Mouse (Mus musculus): ENCODE results near the gene Gm3250.
"Not testable (repeated sequence)": the region's sequence is repeated elsewhere in the genome, so short reads cannot be mapped to it uniquely, and the experiment has no call there.

Gm3250 gene

DNA sequence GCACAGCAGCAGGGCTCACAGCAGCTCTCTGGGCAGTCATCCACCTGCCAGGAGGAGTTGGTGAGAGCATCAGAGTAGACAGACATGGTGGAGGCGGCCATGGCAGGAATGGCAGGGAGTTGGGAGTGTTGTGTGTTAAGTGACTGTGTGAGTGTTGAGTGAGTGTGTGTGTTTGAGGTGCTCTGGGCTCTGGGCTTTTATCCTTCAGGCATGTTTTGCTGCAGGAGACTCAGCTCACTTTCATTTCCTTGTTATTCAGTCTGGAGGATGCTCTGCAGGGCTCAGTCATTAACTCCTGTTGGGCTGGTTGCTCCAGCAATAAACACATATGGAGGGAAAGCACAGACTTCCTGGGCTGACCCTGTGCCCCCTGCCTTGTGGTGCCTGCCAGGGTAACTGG is at the start of gene Gm3250:
Gene Gm3250 (minus strand): TSS at position 101 of the 400 bp plus-strand sequence.
- not testable (repeated sequence) for TF ChIP-seq GATA4 (IDR thresholded peaks at IDR 0.05; ENCODE audit: insufficient replicate concordance, low read length)

DNA sequence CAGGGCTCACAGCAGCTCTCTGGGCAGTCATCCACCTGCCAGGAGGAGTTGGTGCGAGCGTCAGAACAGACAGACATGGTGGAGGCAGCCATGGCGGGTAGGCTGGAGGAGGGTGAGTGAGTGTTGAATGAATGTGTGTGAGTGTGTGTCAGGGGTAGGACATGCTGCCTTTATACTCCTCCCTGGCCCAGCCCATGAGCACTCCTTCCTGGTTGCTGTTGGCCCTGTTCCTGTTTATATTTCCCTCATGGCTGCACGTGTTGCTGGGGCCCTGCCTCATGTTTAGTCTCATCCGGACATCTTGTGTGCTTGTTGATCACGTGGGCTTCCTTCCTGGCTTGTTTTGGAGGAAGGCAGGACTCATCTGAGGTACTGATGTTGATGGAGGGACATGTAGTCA is 44.6 kb upstream of the Gm3250 start, which contains the start of gene Krtap10-4:
Gene Krtap10-4 (minus strand): TSS at position 145 of the 400 bp plus-strand sequence.
- TF ChIP-seq GATA4 (IDR thresholded peaks at IDR 0.05; ENCODE audit: insufficient replicate concordance, low read length) = no peak

DNA sequence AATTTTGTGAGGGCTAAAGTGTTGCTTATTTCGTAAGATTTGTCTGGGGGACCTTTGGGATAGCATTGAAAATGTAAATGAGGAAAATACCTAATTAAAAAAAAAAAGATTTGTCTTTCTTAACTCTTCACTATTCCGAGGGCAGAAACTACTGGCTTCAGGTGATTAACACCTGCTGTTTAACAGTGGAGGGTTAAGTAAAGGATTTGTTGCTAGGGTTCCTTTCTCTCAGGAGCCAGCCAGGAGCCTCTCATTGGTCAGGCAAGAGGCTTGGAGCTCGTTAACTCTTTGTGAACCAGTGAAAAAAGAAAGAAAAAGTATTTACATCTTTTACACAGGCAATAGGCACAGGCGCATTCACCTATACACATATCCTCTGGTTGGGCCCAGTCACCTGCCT is 36.9 kb upstream of the Gm3250 start:
- no peak for TF ChIP-seq GATA4 (IDR thresholded peaks at IDR 0.05; ENCODE audit: insufficient replicate concordance, low read length)

DNA sequence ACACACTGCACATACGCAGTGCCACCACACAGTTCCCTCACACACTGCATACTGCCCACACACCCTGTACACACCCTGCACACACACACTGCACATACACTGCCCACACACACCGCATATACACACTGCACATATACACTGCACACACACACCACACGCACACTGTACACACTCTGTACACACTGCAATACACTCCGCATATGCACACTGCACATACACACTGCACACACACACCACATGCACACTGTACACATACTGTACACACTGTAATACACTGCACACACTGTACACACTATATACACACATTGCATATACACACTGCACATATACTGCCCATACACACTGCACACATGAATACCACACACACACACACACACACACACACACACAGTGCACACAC is 36.2 kb upstream of the Gm3250 start:
- TF ChIP-seq GATA4 (IDR thresholded peaks at IDR 0.05; ENCODE audit: insufficient replicate concordance, low read length) = no peak

DNA sequence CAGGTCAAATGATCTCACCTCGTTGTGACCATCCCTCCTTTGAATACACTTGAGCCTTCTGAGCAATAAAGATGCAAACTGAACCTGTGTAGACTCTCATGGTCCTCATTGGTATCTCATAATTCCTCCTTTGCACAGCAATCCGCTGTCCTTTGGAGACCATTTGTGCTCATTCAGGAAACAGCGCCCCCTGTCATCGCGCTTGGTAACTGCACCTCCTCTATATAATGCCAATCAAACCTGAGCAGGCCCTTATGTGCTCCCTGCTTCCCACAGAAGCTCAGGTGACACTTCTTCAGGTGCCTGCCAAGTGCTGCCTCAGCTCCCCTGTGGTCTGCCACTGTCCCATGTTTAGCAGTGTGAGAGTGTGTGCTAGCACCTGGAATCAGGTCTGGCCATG is 33.2 kb upstream of the Gm3250 start:
- no peak for TF ChIP-seq GATA4 (IDR thresholded peaks at IDR 0.05; ENCODE audit: insufficient replicate concordance, low read length)

DNA sequence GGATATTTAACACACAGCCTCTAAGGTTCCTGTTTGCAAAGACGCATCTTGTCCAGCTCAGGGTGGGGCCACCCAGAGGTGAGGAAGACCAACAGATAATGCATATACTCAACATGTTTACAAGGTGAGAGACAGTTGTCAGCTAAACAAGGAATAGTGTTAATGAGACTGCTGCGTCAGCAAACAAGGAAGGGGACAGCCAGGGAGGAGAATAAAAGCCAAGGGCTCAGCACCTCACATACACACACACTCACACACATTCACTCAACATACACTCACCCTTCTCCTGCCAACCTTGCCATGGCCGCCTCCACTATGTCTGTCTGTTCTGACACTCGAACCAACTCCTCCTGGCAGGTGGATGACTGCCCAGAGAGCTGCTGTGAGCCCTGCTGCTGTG is 32.0 kb upstream of the Gm3250 start, which contains the start of gene Gm2696:
Gene Gm2696 (plus strand): TSS at position 301 of the 400 bp plus-strand sequence.
- TF ChIP-seq GATA4 (IDR thresholded peaks at IDR 0.05; ENCODE audit: insufficient replicate concordance, low read length) = no peak

DNA sequence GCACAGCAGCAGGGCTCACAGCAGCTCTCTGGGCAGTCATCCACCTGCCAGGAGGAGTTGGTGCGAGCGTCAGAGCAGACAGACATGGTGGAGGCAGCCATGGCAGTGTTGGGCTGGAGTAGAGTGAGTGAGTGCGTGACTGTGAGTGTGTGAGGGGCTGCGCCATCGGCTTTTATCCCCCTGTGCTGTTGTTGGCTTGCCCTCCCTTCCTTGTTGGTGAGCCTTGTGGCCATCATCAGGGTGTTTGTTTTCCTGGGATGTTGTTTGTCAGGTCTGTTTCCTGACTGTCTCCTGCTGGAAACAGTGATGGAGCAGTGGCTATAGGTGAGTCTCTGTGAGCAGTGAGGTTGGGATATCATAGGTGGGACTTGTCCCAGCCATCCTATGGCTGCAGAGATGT is 29.4 kb upstream of the Gm3250 start, which contains the start of gene Gm9507:
Gene Gm9507 (minus strand): TSS at position 101 of the 400 bp plus-strand sequence.
- no peak for TF ChIP-seq GATA4 (IDR thresholded peaks at IDR 0.05; ENCODE audit: insufficient replicate concordance, low read length)

DNA sequence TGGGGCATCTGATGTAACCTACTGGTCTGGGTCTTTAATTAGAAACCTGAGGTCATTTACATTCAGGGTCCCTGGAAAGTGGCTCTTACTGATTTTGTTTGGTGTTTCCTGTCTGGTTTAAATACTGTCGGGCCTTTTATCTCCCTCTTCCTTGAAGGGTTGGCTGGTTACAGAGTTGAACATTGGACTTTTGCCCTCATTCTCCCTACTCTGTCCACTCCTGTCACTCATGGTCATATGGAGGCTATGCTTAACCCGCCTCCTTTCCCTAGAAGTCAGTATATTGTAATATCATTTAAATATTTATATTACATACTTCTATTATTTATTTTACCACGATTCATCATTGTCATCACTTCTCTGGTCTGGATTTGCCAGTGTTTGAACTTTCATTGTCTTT is 21.8 kb upstream of the Gm3250 start:
- no peak for TF ChIP-seq GATA4 (IDR thresholded peaks at IDR 0.05; ENCODE audit: insufficient replicate concordance, low read length)

DNA sequence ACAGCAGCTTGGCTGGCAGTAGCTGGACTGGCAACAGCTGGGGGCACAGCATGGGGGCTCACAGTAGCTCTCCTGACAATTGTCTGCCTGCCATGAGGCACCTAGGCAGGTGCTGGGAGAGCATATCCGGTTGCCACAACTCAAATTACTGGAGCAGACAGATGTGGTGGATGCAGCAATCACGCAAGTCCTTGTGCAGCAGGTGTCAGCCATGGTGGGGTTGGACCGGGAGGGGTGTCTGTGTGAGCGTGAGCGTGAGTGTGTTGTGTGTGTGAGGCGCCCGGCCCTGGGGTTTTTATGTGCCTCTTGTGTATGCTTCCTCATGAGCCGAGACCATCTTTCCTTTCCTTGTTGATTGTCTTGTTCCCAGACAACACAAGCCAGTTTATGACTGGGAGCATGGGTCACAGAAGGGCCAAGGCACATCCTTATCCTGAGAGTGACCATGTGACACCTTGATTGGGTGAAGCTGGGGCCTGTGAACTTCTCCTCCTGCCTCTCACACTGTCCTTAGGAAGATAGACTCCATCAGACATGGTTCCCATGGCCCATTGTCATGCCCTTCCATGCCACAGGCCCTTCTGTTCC is 16.7 kb upstream of the Gm3250 start, which contains the start of gene Gm19668:
Gene Gm19668 (minus strand): TSS at position 213 of the 588 bp plus-strand sequence.
- no peak for TF ChIP-seq GATA4 (IDR thresholded peaks at IDR 0.05; ENCODE audit: insufficient replicate concordance, low read length)

DNA sequence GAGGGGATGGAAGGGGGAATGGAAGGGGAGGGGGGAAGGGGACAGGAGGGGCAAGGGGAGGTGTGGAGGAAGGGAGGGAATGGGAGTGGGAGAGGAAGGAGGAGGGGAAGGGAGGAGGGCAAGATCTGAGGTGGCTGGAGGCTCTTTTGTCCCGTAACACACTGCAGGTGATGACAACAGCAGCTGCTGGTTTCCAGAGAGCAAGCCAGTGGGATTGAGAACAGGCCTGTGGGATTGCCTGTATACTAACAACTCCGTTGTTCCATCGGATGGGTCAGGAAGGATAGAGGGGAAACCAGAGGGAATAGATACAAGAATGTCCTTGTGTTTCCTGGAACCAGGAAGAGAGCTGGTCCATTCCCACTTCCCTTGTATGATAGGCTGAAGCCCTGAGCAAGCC is 15.3 kb upstream of the Gm3250 start:
- TF ChIP-seq GATA4 (IDR thresholded peaks at IDR 0.05; ENCODE audit: insufficient replicate concordance, low read length) = no peak

DNA sequence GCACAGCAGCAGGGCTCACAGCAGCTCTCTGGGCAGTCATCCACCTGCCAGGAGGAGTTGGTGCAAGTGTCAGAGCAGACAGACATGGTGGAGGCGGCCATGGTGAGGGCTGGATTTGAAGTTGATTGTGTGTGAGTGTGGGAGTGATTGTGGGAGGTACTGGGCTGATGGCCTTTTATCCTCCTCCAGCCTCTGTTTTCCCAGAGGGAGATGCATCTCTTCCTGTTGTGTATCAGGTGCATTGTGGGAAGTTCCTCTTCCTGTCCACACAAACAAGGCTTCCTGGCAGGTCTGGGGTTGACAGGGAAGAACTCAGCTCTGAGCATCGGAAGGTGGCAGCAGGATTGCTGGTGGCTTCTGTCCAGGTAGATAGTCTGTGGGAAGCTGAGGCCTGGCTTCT is 12.6 kb upstream of the Gm3250 start, which contains the start of gene Gm9639:
Gene Gm9639 (minus strand): TSS at position 101 of the 400 bp plus-strand sequence.
- no peak for TF ChIP-seq GATA4 (IDR thresholded peaks at IDR 0.05; ENCODE audit: insufficient replicate concordance, low read length)

DNA sequence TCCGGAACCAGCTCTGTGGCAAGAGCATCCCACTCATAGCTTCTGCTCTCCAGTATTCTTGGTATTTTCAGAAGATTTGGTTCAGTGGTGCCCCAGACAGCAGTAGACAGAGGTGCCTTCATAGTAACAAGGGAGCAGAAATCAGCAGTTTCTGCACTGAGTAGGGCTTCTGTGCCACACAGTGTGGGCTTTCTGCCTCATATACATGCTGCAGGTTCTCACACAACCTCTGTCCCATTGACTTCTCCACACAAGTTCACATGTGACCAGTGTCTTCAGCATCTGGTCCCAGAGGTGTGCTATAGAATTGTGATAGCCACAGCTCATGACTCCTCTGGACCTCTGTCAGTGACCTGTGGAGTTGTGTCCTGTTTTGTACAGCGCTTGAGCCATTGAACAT is 6.3 kb upstream of the Gm3250 start:
- TF ChIP-seq GATA4 (IDR thresholded peaks at IDR 0.05; ENCODE audit: insufficient replicate concordance, low read length) = no peak

DNA sequence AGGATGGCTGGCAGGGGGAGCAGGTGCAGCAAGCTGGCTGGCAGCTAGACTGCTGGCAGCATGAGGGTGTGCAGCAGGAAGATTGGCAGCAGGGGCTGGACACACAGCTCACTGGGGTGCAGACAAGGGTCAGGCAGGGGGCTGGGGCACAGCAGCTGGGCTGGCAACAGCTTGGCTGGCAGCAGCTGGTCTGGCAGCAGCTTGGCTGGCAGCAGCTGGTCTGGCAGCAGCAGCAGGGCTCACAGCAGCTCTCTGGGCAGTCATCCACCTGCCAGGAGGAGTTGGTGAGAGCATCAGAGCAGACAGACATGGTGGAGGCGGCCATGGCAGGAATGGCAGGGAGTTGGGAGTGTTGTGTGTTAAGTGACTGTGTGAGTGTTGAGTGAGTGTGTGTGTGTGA is 5.5 kb upstream of the Gm3250 start, which contains the start of gene Gm7137:
Gene Gm7137 (minus strand): TSS at position 325 of the 400 bp plus-strand sequence.
- not testable (repeated sequence) for TF ChIP-seq GATA4 (IDR thresholded peaks at IDR 0.05; ENCODE audit: insufficient replicate concordance, low read length)

DNA sequence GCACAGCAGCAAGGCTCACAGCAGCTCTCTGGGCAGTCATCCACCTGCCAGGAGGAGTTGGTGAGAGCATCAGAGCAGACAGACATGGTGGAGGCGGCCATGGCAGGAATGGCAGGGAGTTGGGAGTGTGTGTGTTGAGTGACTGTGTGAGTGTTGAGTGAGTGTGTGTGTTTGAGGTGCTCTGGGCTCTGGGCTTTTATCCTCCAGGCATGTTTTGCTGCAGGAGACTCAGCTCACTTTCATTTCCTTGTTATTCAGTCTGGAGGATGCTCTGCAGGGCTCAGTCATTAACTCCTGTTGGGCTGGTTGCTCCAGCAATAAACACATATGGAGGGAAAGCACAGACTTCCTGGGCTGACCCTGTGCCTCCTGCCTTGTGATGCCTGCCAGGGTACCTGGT is 5.5 kb downstream of the Gm3250 start, which contains the start of gene Gm7138:
Gene Gm7138 (minus strand): TSS at position 101 of the 400 bp plus-strand sequence.
- TF ChIP-seq GATA4 (IDR thresholded peaks at IDR 0.05; ENCODE audit: insufficient replicate concordance, low read length) = not testable (repeated sequence)

DNA sequence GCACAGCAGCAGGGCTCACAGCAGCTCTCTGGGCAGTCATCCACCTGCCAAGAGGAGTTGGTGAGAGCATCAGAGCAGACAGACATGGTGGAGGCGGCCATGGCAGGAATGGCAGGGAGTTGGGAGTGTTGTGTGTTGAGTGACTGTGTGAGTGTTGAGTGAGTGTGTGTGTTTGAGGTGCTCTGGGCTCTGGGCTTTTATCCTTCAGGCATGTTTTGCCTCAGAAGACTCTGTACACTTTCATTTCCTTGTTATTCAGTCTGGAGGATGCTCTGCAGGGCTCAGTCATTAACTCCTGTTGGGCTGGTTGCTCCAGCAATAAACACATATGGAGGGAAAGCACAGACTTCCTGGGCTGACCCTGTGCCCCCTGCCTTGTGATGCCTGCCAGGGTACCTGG is 11.1 kb downstream of the Gm3250 start, which contains the start of gene Gm3238:
Gene Gm3238 (minus strand): TSS at position 101 of the 400 bp plus-strand sequence.
- not testable (repeated sequence) for TF ChIP-seq GATA4 (IDR thresholded peaks at IDR 0.05; ENCODE audit: insufficient replicate concordance, low read length)

DNA sequence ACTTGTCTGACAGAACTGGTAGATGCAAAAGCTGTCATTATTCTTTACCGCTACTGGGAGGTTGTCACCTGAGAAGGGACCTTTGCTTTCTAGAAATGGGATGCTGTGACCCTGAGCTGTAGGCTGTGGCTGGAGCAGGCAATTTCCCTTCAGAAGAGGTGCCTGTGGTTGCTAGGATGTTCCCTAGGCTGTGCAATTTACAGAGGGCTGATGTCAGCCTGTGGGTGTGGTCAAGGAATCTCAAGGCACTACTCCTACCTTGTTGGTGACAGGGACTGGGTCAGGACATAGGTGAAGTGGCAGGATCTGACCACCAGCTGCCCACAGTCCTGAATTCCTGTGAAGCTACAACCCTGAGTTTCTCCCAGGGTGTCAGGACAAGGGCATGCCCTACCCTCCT is 12.6 kb downstream of the Gm3250 start:
- TF ChIP-seq GATA4 (IDR thresholded peaks at IDR 0.05; ENCODE audit: insufficient replicate concordance, low read length) = no peak
